Mouse (Mus musculus) mouse embryonic stem cell (cell line): ENCODE data around the gene Arf1.

Experiments
- in situ Hi-C, 2 experiments: fragments of 300-500 bp; cut with MboI; formaldehyde crosslinking; loops; 1 replicate in 1 of 2; 3 replicates in 1 of 2; pipeline ENCODE4 v1.14.3; 2019 to 2020; ENCODE audit warnings: low sequenced_read_pairs in 2 of 2, low pct_unique_long_range_greater_than_20kb in 1 of 2, mixed read lengths in 1 of 2; ENCODE audit not compliant: unreplicated experiment in 1 of 2

Arf1 gene

GRCm38 (mm10) chr11:59228122-59228953 lies at the start of gene Arf1:
Gene Arf1 (minus strand): TSS chr11:59228270.
- in situ Hi-C loops, result no loop called here

- in situ Hi-C loops, result no loop called here
Observed at GRCm38 (mm10) chr11:59276877-59277276, 48.8 kb upstream of the Arf1 start.

GRCm38 (mm10) chr11:59274184-59274583 lies 46.1 kb upstream of the Arf1 start:
- in situ Hi-C loops, result no loop called here

- in situ Hi-C loops, result no loop called here
Observed at GRCm38 (mm10) chr11:59266727-59267126, 38.7 kb upstream of the Arf1 start.

- in situ Hi-C loops, result no loop called here
Observed at GRCm38 (mm10) chr11:59265154-59265813, 37.2 kb upstream of the Arf1 start.

GRCm38 (mm10) chr11:59264593-59264992 lies 36.5 kb upstream of the Arf1 start:
- in situ Hi-C loops, result no loop called here

- in situ Hi-C loops, result no loop called here
Observed at GRCm38 (mm10) chr11:59263870-59264563, 35.9 kb upstream of the Arf1 start.

- in situ Hi-C loops, result no loop called here
Observed at GRCm38 (mm10) chr11:59262308-59262707, 34.2 kb upstream of the Arf1 start.

- in situ Hi-C loops, result no loop called here
Observed at GRCm38 (mm10) chr11:59260706-59261493, 32.8 kb upstream of the Arf1 start.

GRCm38 (mm10) chr11:59259647-59260046 lies 31.6 kb upstream of the Arf1 start:
- in situ Hi-C loops, result no loop called here

GRCm38 (mm10) chr11:59248101-59248500 lies 20.0 kb upstream of the Arf1 start:
- in situ Hi-C loops, result loop anchor here in 1 of 2 experiments (5.0 kb wide), 1 partner anchor 34 kb away; no protein-coding TSS in a partner anchor

- in situ Hi-C loops, result loop anchor here in 1 of 2 experiments (5.0 kb wide), 1 partner anchor 48 kb away; the partner anchor contains the start of gene Wnt3a
Observed at GRCm38 (mm10) chr11:59243856-59244255, 15.8 kb upstream of the Arf1 start.

- in situ Hi-C loops, result loop anchor here in 1 of 2 experiments (5.0 kb wide), 1 partner anchor 50 kb away; the partner anchor contains the start of gene Wnt3a
Observed at GRCm38 (mm10) chr11:59241841-59242240, 13.8 kb upstream of the Arf1 start.

- in situ Hi-C loops, result loop anchor here in 1 of 2 experiments (5.0 kb wide), 1 partner anchor 53 kb away; the partner anchor contains the start of gene Wnt3a
Observed at GRCm38 (mm10) chr11:59239796-59240195, 11.7 kb upstream of the Arf1 start.

GRCm38 (mm10) chr11:59239428-59239785 lies 11.3 kb upstream of the Arf1 start:
- in situ Hi-C loops, result no loop called here

- in situ Hi-C loops, result no loop called here
Observed at GRCm38 (mm10) chr11:59238525-59239427, 10.7 kb upstream of the Arf1 start.

- in situ Hi-C loops, result no loop called here
Observed at GRCm38 (mm10) chr11:59232797-59233196, 4.7 kb upstream of the Arf1 start.
